Comparison of ENCODE assay signal across 10 mouse cellular contexts in the genomic region with DNA sequence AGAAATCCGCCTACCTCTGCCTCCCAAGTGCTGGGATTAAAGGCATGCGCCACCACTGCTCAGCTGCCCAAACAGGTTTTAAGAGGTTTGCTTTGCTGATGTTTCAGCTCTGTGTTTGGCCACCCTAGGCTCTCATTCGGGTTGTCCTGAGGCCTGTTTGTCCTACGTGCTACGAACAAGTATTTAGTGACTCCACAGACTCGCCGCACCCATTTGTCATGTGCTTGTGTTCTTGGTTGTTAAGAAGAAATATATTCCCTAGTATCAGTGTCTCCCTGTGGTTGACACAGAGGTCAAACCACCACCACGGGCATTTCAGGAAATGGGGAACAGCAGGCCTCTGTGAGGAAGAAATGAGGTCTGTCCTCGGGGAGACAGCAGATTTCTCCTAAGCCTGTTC. TPM values are rescaled to one million over a fixed set of nuclear protein-coding genes. Genes with fewer than 3 reads are reported as not detected.
DNase-seq lines count a peak whose midpoint lies in the region; ATAC-seq lines count a peak whose summit lies in the region.
"Had no signal": no experiment of that assay in that cellular context is flagged by ENCODE, and none has a peak within 500 bp of the region (broad histone marks: within the 10 kb centered on the region; RNA-seq: fewer than 3 reads in every experiment).

No protein-coding gene starts in this region.

- H3K36me3 ChIP-seq in lung, embryonic 15.5 days = no peaks in the 10 kb centered on the region
- H3K36me3 ChIP-seq: forebrain, embryonic 12.5 days had no signal

- peak overlapping the region; percentile 43 for H3K27ac ChIP-seq in lung, embryonic 15.5 days
- H3K27ac ChIP-seq: forebrain, embryonic 12.5 days; hindbrain, embryonic 14.5 days had no signal

- WGBS in lung, embryonic 15.5 days = 41% methylated on average over 9 of the region's 9 CpGs

- H3K4me3 ChIP-seq in lung, embryonic 15.5 days = no peak overlapping the region
- H3K4me3 ChIP-seq: forebrain, embryonic 12.5 days had no signal

- no peaks in the 10 kb centered on the region for H3K27me3 ChIP-seq in lung, embryonic 15.5 days
- H3K27me3 ChIP-seq: forebrain, embryonic 12.5 days had no signal

- intact Hi-C loops in heart, postnatal 10 days (cut with DNase I) = no loop called here

- peaks cover 22% of the 10 kb centered on the region for H3K4me1 ChIP-seq in lung, embryonic 15.5 days

- no peak overlapping the region for H3K9ac ChIP-seq in lung, embryonic 15.5 days
- H3K9ac ChIP-seq: forebrain, embryonic 12.5 days; hindbrain, embryonic 14.5 days had no signal

- H3K9me3 ChIP-seq in lung, embryonic 15.5 days = no peaks in the 10 kb centered on the region
- H3K9me3 ChIP-seq: forebrain, embryonic 12.5 days had no signal

- no peak overlapping the region for H3K4me2 ChIP-seq in lung, embryonic 15.5 days
- H3K4me2 ChIP-seq: forebrain, embryonic 12.5 days; hindbrain, embryonic 14.5 days had no signal

- no peak for ATAC-seq in lung, embryonic 15.5 days (ENCODE audit: borderline replicate concordance, extremely low read depth, low FRiP score, low TSS enrichment)

- DNase-seq in heart, adult 11 months = peak; percentile 91
- DNase-seq in heart, postnatal 10 days = no peak
- peak; percentile 29 for DNase-seq in 416B (ENCODE audit: low read depth)
- DNase-seq in kidney, adult 18-20 months = peak; percentile 8
- DNase-seq in layer of hippocampus, postnatal 14 days (ENCODE audit: low spot score in 2 of 2) = no peak
- no peak for DNase-seq in T-cell, adult 2 months (ENCODE audit: low spot score)
- no peak for DNase-seq in MN1 (ENCODE audit: low spot score)

RNA-seq across cellular contexts. Expression of a gene that starts 14.8 kb away (rescaled TPM):
- 10 to 100 TPM; 28.4 to 36.3 TPM for total RNA-seq in heart, postnatal 10 days (2021)
- 23.4 and 25.6 TPM in 2 replicates for polyA plus RNA-seq in lung, embryonic 15.5 days (2015; fragmentation: Nextera tagmentation; extraction: Ambion mirVana)
- total RNA-seq in layer of hippocampus, postnatal 14 days (2021) = 10 to 100 TPM; 60.9 to 63.1 TPM

RNA-seq across cellular contexts. Expression of a gene that starts 31.5 kb away (rescaled TPM):
- 10 to 100 TPM; 72.5 to 74.6 TPM for total RNA-seq in heart, postnatal 10 days (2021)
- polyA plus RNA-seq in lung, embryonic 15.5 days (2015; fragmentation: Nextera tagmentation; extraction: Ambion mirVana) = 56.2 and 57.3 TPM in 2 replicates
- total RNA-seq in layer of hippocampus, postnatal 14 days (2021) = 10 to 100 TPM; 72.3 to 74.9 TPM

Comparison
In these comparisons a context has a peak if more than half of its experiments do, and no peak if none do; other contexts are left out.
1. DNase-seq: peak in heart, adult 11 months (single experiment), 416B (single experiment) and kidney, adult 18-20 months (single experiment); none in heart, postnatal 10 days (0 of 2), layer of hippocampus, postnatal 14 days (0 of 2), T-cell, adult 2 months (single experiment) and MN1 (single experiment).